Mouse (Mus musculus) ES-Bruce4 (cell line): ENCODE data around the gene Ccdc57. TPM values are rescaled to one million over a fixed set of nuclear protein-coding genes. Genes with fewer than 3 reads are reported as not detected.

Source experiments
- H3K27ac ChIP-seq: 2 replicates; pipeline ENCODE4 v1.5.1; 2012; ENCODE audit warnings: low read length, inconsistent platforms; ENCODE audit not compliant: insufficient read depth
- H3K27me3 ChIP-seq: 2 replicates; pipeline ENCODE4 v1.6.1; 2012; ENCODE audit warnings: mild to moderate bottlenecking, low read length, inconsistent platforms; ENCODE audit not compliant: control insufficient read depth, poor library complexity, insufficient read depth, severe bottlenecking
- H3K36me3 ChIP-seq: 2 replicates; pipeline ENCODE4 v1.6.1; 2012; ENCODE audit warnings: inconsistent platforms, mild to moderate bottlenecking, low read length, moderate library complexity; ENCODE audit not compliant: control insufficient read depth, poor library complexity, insufficient read depth, severe bottlenecking
- H3K4me1 ChIP-seq: one replicate; pipeline ENCODE4 v1.8.1; 2011; ENCODE audit warnings: low read length; ENCODE audit not compliant: control insufficient read depth, insufficient read depth
- H3K4me3 ChIP-seq: 2 replicates; pipeline ENCODE4 v1.5.1; 2011; ENCODE audit warnings: low read depth, mild to moderate bottlenecking, low read length
- H3K9ac ChIP-seq: 2 replicates; pipeline ENCODE4 v1.6.1; 2012; ENCODE audit warnings: low read depth, mild to moderate bottlenecking, inconsistent platforms; ENCODE audit not compliant: poor library complexity, severe bottlenecking
- H3K9me3 ChIP-seq: replicated peaks from 2 replicates; pipeline ENCODE4 v1.6.1; 2012; ENCODE audit warnings: mild to moderate bottlenecking, low read length, inconsistent platforms; ENCODE audit not compliant: control insufficient read depth, poor library complexity, insufficient read depth, severe bottlenecking
- CTCF ChIP-seq: IDR thresholded peaks from one replicate; pipeline ENCODE4 v1.8.1; 2011; ENCODE audit warnings: low read depth, low read length
- EP300 ChIP-seq: IDR thresholded peaks from 2 replicates; pipeline ENCODE4 v1.6.1; 2011; ENCODE audit warnings: low read depth, low read length; ENCODE audit not compliant: insufficient read depth
- POLR2A ChIP-seq: IDR thresholded peaks from one replicate; pipeline ENCODE4 v1.8.1; 2011; ENCODE audit warnings: low read length; ENCODE audit not compliant: insufficient read depth
- polyA plus RNA-seq: library from polyadenylated mRNA; stranded (reverse); fragments of >200 nt; gene quantifications from 2 replicates; pipeline ENCODE4 v1.2.4, GENCODE M21; 2011; ENCODE audit warnings: low read depth; ENCODE audit not compliant: missing spikeins, insufficient read depth, insufficient read length

Gene Ccdc57
- polyA plus RNA-seq, 1 experiment = 3.4 TPM

GRCm38 (mm10) chr11:120957052-120957451, 24.4 kb upstream of the Ccdc57 start:
- Histone ChIP-seq H3K36me3 (peaks cover 4% of the 10 kb centered on the region; the same call in 1 of the 2 replicates), H3K27me3 (no peaks in the 10 kb centered on the region)

GRCm38 (mm10) chr11:120955701-120956100, 23.0 kb upstream of the Ccdc57 start:
- Histone ChIP-seq H3K9me3 (no peaks in the 10 kb centered on the region), H3K4me3 (no peak overlapping the region), H3K27me3 (no peaks in the 10 kb centered on the region), H3K4me1 (peaks cover 12% of the 10 kb centered on the region), H3K27ac (no peak overlapping the region), H3K9ac (no peak overlapping the region), H3K36me3 (peaks cover 4% of the 10 kb centered on the region; the same call in 1 of the 2 replicates)
- no peak for TF ChIP-seq EP300
- no peak for TF ChIP-seq POLR2A
- no peak for TF ChIP-seq CTCF

More at GRCm38 (mm10) chr11:120957052-120957451, 24.4 kb upstream of the Ccdc57 start:
- no peak overlapping the region for H3K27ac ChIP-seq
- peaks cover 11% of the 10 kb centered on the region for H3K4me1 ChIP-seq
- H3K9ac ChIP-seq = no peak overlapping the region
- no peaks in the 10 kb centered on the region for H3K9me3 ChIP-seq
- H3K4me3 ChIP-seq = no peak overlapping the region
- TF ChIP-seq CTCF (no peak), EP300 (no peak), POLR2A (no peak)

- Histone ChIP-seq H3K4me3 (no peak overlapping the region), H3K27ac (no peak overlapping the region), H3K9me3 (no peaks in the 10 kb centered on the region), H3K9ac (no peak overlapping the region), H3K27me3 (no peaks in the 10 kb centered on the region), H3K4me1 (peaks cover 12% of the 10 kb centered on the region), H3K36me3 (peaks cover 4% of the 10 kb centered on the region; the same call in 1 of the 2 replicates)
- TF ChIP-seq POLR2A = no peak
- TF ChIP-seq EP300 = no peak
Observed at GRCm38 (mm10) chr11:120954936-120955335, 22.3 kb upstream of the Ccdc57 start.

GRCm38 (mm10) chr11:120951731-120952730, 19.4 kb upstream of the Ccdc57 start:
- Histone ChIP-seq H3K4me3 (peak overlapping the region; percentile 79; the same call in 1 of the 2 replicates), H3K27me3 (no peaks in the 10 kb centered on the region), H3K4me1 (peaks cover 11% of the 10 kb centered on the region), H3K9ac (no peak overlapping the region), H3K9me3 (no peaks in the 10 kb centered on the region), H3K36me3 (peaks cover 4% of the 10 kb centered on the region; the same call in 1 of the 2 replicates), H3K27ac (no peak overlapping the region)
- TF ChIP-seq CTCF = no peak
- no peak for TF ChIP-seq EP300
- TF ChIP-seq POLR2A = no peak

- TF ChIP-seq EP300 (no peak), CTCF (no peak), POLR2A (no peak)
- H3K9me3 ChIP-seq = no peaks in the 10 kb centered on the region
- peak overlapping the region; percentile 79 for H3K4me3 ChIP-seq
- no peak overlapping the region for H3K9ac ChIP-seq
- no peaks in the 10 kb centered on the region for H3K36me3 ChIP-seq
- no peaks in the 10 kb centered on the region for H3K27me3 ChIP-seq
- H3K27ac ChIP-seq = no peak overlapping the region
- peaks cover 8% of the 10 kb centered on the region for H3K4me1 ChIP-seq
Observed at GRCm38 (mm10) chr11:120951237-120951636, 18.6 kb upstream of the Ccdc57 start.
